Mouse (Mus musculus) megakaryocyte, adult 5-6 weeks (primary cell): ENCODE measurements around the gene Myt1l. TPM values are rescaled to one million over a fixed set of nuclear protein-coding genes. Genes with fewer than 3 reads are reported as not detected.

ENCODE experiments used
- ATAC-seq: 2 replicates; pipeline ENCODE4 v1.8.0; 2016; ENCODE audit warnings: mild to moderate bottlenecking, inconsistent platforms; ENCODE audit not compliant: poor library complexity, severe bottlenecking
- total RNA-seq, 2 experiments: library from RNA; stranded (forward) in 1 of 2; stranded (reverse) in 1 of 2; fragments of 153-499, 151-499 nt in 1 of 2; fragments of 221-1000, 200-1000 nt in 1 of 2; gene quantifications; 2 replicates each; pipeline versions ENCODE4 v1.2.3 to v1.2.4; 2015 to 2017

The Myt1l gene
- total RNA-seq, 2 experiments from 2014 or later: not detected

DNA sequence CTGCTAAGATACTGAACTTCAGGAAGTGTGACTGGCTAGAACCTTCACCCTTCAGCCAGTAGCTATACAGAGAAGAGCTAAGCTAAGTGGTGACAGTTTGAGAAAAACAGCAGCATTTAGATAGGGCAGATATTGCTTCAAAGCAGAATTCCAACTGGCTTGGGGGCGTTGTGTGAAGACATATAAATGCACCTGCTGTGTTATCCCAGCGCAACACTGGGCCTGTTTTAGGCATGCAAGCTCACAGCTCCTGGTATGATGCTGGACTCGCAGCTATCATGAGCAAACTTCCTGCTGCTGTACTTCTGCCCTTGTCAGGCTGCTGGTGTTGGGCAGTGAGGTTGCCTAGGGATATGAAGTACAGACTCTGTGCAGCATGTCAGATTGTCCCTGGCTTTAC lies 180.0 kb downstream of the Myt1l start:
- no peak for ATAC-seq

DNA sequence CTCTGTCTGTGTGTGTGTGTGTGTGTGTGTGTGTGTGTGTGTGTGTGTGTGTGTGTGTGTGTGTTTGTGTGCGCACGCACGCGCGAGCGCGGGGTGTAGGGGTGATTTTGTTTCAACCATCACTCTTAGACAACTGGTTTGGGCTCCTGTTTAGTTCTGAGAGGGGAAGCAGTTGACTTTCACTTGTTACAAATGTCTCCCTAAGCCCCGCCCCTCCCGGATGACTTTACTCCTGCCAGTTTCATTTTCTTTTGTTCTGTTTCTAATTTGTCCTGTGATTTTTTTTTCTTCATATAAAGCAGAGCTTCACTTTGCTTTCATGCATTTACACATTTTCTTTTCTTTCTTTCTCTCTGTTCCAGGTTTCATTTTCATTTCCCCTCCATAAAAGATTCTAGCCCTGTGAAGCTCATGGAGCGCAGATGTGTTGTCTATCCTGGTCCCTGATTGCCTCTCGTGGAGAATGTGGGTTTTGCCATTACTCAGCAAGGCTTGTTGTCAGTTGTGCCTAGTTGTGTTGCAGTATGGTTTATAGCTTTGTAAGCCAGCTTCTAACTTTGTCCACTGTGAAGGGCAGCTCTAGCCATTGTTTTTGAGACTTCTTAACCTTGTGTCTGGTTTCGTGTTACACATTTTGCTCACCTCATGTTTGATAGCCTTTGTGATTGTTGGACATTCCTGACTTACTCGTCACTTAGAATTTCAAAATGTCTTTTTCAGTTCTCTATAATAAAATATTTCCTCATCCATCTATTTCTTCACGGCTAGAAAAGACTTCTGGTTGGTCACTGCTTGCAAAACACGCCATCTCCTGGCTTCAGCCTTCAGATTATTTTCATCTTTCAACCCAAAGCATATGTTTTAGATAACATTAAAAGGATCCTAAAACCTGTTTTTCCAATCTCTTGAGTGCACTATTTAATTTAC lies 184.9 kb downstream of the Myt1l start:
- ATAC-seq: peak; percentile 77

DNA sequence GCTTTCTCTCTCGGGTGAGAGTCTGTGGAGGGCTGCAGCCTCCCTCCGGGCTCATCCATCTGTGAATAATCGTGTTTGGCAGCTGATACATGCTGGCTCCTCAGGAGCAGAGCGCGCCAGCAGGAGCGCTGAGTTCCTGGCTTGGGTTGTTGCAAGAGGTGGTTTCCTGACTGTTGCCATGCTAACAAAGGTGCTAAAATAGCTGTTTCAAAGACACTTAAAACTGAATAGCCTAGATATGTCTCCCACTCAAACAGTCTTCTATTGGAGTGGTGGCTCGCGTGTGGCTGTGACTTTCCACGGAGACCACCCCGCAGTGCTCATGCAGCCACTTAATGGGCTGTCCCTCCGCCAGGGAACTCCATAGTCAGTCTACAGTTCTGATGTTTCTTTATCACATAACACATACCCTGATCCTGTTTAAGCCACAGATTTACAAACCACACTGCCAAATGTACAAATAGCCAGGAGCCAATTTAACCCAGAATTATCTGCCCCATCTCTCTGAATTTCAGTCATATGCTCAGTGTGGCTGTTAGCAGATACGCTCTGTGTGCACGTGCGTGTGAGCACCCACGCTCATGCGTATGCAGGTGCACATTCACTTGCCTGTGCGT lies 195.6 kb downstream of the Myt1l start:
- no peak for ATAC-seq

GRCm38 (mm10) chr12:29728294-29728693 lies 200.1 kb downstream of the Myt1l start:
- ATAC-seq: no peak

GRCm38 (mm10) chr12:29740346-29741025 lies 212.3 kb downstream of the Myt1l start:
- no peak for ATAC-seq

GRCm38 (mm10) chr12:29741181-29741580 lies 213.0 kb downstream of the Myt1l start:
- ATAC-seq: no peak

DNA sequence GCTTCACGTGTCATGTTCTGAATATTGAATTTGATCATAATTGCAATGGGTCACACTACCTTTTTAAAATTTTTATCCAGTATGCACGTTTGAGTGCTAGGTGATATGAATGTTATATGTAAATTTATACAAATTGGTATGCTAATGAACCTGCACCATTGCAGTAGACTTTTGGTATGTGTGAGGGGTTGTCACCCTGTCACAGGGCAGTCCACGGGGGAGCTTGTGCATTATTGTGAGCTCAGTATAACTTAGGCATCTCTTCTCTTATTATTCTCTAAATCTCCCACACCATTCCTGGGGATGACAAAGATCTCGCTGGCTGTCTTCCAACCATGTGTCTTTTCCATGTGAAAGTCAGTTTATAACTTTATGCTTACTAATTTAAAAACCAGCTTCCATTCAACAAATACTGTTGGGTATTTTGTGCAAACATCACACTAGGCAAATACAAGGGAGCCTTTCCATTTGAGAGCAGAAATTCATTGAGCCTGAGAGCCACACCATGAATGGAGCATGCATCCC lies 222.5 kb downstream of the Myt1l start:
- ATAC-seq: no peak

GRCm38 (mm10) chr12:29755086-29755871 lies 227.1 kb downstream of the Myt1l start:
- ATAC-seq: no peak

DNA sequence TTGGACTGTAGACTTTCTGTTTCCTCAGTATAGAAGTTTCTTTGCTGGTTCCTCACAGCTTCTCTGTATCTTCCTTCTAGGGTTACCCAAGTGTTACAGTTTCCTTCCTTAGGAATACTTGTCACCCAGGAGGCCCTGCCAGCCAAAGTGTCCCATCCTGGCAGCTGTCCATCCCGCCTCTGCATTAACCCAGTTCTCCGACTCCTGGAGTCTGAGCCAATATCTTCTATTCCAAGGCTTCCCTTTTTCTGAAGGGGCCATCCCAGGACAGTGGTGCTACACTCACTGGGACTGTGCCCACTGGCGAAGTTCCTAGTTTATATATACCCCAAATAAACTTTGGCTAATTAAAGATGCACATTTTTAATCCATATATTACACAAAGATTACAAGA lies 227.7 kb downstream of the Myt1l start:
- ATAC-seq: no peak

DNA sequence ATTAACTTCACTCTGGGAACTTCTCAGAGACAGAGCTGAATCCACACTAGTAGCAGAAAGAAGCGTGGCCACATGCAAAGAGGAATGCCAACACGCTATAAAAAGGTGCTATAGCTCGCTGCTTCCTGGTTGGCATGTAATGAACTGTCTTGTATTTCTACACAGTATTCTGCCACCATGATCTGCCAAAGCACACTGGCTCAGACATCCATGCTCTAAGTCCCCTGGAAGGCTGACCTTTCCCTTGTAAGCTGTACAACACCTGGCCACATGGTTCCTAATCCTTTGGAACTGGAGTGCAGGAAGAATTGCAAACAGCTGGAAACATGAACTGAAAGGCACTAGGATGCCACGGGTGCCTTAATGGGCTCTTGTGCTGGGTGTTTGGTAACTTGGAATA lies 232.4 kb downstream of the Myt1l start:
- no peak for ATAC-seq

- no peak for ATAC-seq
Observed at GRCm38 (mm10) chr12:29766158-29766557, 238.0 kb downstream of the Myt1l start.

DNA sequence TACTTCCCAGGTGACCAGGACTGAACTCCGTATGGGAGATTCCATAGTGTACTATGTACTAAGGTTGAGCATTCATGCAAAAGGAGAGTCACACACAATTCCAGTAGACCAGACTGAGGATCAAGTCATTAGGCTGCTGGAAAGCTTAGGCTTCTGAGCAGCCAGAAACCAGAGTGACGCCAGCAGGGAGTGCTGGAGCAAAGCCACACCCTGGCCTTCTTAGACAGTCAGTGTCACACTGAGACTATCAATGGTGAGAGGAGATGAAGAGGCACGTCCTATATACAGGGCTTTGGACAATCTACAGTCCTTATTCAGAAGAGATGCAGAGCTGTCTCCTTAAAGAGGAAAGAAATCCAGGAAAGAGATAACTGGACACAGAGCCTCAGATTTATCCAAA lies 243.6 kb downstream of the Myt1l start:
- ATAC-seq: no peak

GRCm38 (mm10) chr12:29772401-29772800 lies 244.2 kb downstream of the Myt1l start:
- no peak for ATAC-seq

- no peak for ATAC-seq
Observed at GRCm38 (mm10) chr12:29778901-29779300, 250.7 kb downstream of the Myt1l start.

DNA sequence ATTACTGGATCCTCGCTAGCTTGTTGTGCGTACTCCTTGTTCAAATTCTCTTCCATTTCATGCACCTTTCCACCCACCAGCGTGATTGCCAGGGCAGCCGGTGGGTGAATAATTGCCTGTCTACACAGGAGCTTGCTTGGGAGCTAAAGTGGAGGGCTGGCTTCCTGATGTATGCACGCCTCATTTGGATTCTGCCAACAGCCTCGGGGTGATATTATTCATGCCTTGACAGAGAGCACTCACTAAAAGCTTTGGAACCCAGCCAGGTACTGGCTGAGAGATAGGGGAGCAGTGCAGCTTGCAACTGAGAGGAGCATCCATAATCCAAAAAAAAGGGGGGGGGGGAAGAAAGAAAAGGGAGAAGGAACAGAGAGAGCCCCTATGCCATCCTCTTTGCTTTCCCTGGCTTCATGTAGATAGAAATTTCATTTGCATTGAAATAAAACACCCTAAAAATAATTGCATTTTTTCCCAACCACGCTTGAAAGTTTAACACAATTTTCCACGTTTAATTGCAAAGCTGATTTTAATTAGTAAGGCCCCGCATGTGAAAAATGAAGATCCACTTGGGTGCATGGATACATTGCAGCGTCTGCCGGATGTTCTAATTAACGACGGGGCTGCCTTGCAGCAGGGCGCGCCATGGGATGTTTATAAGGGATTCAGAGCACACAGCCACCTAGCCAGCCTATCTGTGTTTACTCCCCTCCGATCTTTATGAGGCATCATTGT lies 261.3 kb downstream of the Myt1l start:
- ATAC-seq: no peak

DNA sequence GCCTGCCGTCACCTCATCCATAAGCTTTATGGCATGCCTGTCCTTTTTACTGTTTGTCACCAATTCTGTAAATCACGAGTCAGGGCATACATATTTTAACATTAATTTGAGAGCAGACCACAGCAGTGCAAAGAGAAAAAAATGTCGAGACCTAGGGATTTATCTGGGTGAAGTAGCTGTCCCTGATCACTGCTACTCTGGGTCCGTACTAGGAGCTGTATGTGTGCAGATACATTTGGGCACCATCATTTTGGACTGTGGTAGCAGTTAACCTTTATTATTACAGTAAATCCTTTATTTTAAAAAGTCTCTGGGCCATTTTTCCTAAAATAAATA lies 261.8 kb downstream of the Myt1l start:
- ATAC-seq: no peak

GRCm38 (mm10) chr12:29792998-29793397 lies 264.8 kb downstream of the Myt1l start:
- no peak for ATAC-seq

DNA sequence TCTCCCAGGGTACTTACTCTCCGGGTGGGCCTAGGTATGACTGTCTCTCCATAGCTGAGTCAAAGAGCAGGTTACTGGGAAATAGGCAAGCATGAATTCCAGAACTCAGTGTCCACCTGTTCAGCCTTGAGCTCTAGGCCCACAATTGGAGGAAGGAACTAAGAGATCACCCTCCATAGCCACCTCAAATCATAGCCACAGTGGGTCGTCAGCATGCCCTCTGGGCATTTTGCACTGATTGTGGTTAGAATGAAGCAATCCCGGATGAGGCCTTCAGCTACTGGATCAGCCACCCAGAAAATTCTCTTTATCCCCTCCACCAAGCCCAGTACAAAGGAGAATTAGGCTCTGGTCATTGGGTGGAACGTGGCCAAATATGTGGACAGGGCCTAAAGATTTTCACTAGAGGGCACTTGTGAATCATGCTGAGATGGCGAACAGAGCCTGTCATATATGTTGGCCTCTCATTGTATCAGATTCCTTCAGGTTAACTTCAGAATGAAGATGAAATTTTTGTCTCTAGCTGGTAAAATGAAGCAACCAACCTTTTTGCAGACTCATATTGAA lies 267.0 kb downstream of the Myt1l start:
- ATAC-seq: no peak

DNA sequence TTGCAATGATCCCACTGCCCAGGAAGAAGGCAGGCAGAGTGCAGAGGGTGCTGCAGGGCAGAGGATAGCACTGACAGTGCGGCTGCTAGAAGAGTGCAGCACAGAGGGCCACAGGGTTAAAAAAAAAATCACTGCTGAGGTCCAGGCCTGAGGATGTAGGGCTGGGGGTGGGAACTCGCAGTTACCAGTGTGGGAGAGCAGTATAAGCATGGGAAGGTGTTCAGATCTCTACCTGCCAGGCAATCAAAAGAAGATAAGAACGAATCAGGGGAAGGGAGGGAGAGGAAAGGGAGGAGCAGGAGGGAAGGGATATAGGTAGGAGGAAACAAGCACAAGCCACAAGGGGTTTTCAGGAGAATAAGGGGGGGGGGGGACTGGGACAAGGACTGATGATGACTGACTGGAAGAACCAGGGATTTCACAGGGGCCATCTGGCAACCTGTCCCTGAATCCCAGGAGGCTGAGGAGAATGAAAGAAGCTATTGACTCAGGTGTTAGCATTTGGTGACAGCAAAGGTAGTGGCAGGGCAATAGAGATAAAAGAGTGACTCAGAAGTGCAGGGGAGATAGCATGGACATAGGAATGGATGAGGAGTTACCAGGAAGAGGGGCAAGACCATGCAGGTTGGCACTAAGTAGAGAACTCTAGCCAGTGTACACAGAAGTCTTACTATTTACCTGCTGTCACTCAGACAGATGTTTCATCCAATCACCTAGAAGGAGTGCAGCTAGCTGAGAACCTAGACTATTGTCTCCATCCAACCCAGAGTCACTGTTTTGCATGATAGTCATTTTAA lies 270.6 kb downstream of the Myt1l start:
- ATAC-seq: no peak
